Comparison of ENCODE assay signal across 11 mouse cellular contexts in the genomic region with DNA sequence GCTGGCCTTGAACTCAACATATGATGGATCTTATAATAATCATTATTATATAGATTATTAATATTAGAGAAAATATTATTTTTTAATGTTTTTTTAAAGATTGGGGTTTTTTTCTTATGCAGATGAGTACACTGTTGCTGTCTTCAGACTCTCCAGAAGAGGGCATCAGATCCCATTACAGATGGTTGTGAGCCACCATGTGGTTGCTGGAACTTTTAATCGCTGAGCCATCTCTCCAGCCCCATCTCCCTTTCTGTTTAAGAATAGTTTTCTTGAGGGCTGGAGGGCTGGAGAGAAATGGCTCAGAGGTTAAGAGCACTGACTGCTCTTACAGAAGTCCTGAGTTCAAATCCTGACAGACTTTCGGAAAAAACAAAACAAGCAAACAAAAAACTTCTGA. TPM values are rescaled to one million over a fixed set of nuclear protein-coding genes. Genes with fewer than 3 reads are reported as not detected.
DNase-seq lines count a peak whose midpoint lies in the region; ATAC-seq and TF ChIP-seq lines count a peak whose summit lies in the region.
"Had no signal": no experiment of that assay in that cellular context is flagged by ENCODE, and none has a peak within 500 bp of the region (broad histone marks: within the 10 kb centered on the region; RNA-seq: fewer than 3 reads in every experiment).

No protein-coding gene starts in this region.

- TF ChIP-seq POLR2A in kidney, adult 2 months (IDR thresholded peaks at IDR 0.05; ENCODE audit: low read depth, low read length) = no peak

- intact Hi-C loops in heart, postnatal 36 days (cut with DNase I) = loop anchor here (1.0 kb wide), 2 partner anchors 53 to 58 kb away; no protein-coding TSS in a partner anchor

- peaks cover 7% of the 10 kb centered on the region; the same call in 1 of the 2 replicates for H3K4me1 ChIP-seq in kidney, adult 2 months (ENCODE audit: control insufficient read depth, insufficient read depth, low read length)
- H3K4me1 ChIP-seq in liver, postnatal 0 days (ENCODE audit: insufficient read depth) = peaks cover 44% of the 10 kb centered on the region
- H3K4me1 ChIP-seq in neural tube, embryonic 15.5 days = 0 out of 2 replicates have a peak, but pooled peaks cover 2% of the 10 kb centered on the region
- H3K4me1 ChIP-seq: limb, embryonic 13.5 days had no signal

- no peaks in the 10 kb centered on the region for H3K27me3 ChIP-seq in kidney, adult 2 months (replicated peaks; ENCODE audit: control insufficient read depth, insufficient read depth, low read length)
- H3K27me3 ChIP-seq in liver, postnatal 0 days (ENCODE audit: insufficient read depth, low read length) = no peaks in the 10 kb centered on the region
- H3K27me3 ChIP-seq in neural tube, embryonic 15.5 days (replicated peaks) = no peaks in the 10 kb centered on the region
- H3K27me3 ChIP-seq: limb, embryonic 13.5 days had no signal

- H3K4me3 ChIP-seq in kidney, adult 2 months (ENCODE audit: insufficient read depth, low read depth, low read length) = no peak overlapping the region
- H3K4me3 ChIP-seq in liver, postnatal 0 days (ENCODE audit: low read depth, low read length) = no peak overlapping the region
- H3K4me3 ChIP-seq in neural tube, embryonic 15.5 days (replicated peaks) = no peak overlapping the region
- H3K4me3 ChIP-seq: limb, embryonic 13.5 days had no signal

- no peak overlapping the region for H3K27ac ChIP-seq in kidney, adult 2 months (ENCODE audit: insufficient read depth, low read depth, low read length)
- H3K27ac ChIP-seq in liver, postnatal 0 days (ENCODE audit: low read depth) = 0 out of 2 replicates have a peak overlapping the region, but pooled peaks have one; percentile 45
- no peak overlapping the region for H3K27ac ChIP-seq in neural tube, embryonic 15.5 days (replicated peaks)
- H3K27ac ChIP-seq: hindbrain, embryonic 14.5 days; limb, embryonic 13.5 days had no signal

- no peaks in the 10 kb centered on the region for H3K36me3 ChIP-seq in kidney, adult 2 months (ENCODE audit: control insufficient read depth, insufficient read depth, low read length)
- H3K36me3 ChIP-seq in liver, postnatal 0 days (replicated peaks; ENCODE audit: insufficient read depth, low read length) = no peaks in the 10 kb centered on the region
- H3K36me3 ChIP-seq in neural tube, embryonic 15.5 days = no peaks in the 10 kb centered on the region
- H3K36me3 ChIP-seq: limb, embryonic 13.5 days had no signal

- H3K9ac ChIP-seq in liver, postnatal 0 days (replicated peaks) = no peak overlapping the region
- H3K9ac ChIP-seq in neural tube, embryonic 15.5 days (replicated peaks) = no peak overlapping the region
- H3K9ac ChIP-seq: hindbrain, embryonic 14.5 days; limb, embryonic 13.5 days had no signal

- TF ChIP-seq CTCF in kidney, adult 2 months (conservative IDR thresholded peaks at IDR 0.05; ENCODE audit: insufficient read depth, insufficient read length, low read depth, low read length) = peak; percentile 48
- peak; percentile 76 for TF ChIP-seq CTCF in liver, postnatal 0 days (IDR thresholded peaks at IDR 0.05; ENCODE audit: low read depth)

- TF ChIP-seq EP300 in liver, postnatal 0 days (IDR thresholded peaks at IDR 0.05; ENCODE audit: low read depth) = no peak

- 44% methylated on average over 2 of the region's 2 CpGs for WGBS in kidney, adult 2 months
- 45% methylated on average over 2 of the region's 2 CpGs for WGBS in liver, postnatal 0 days (ENCODE audit: insufficient replicate concordance)
- WGBS in neural tube, embryonic 15.5 days = 41% methylated on average over 2 of the region's 2 CpGs

- peak; percentile 63 for DNase-seq in kidney, adult 2 months
- DNase-seq in kidney, postnatal 4 days = no peak
- DNase-seq in A20 (ENCODE audit: low read depth, low spot score) (peak; percentile 66), ES-CJ7 (ENCODE audit: low read depth, low spot score) (peak; percentile 71)
- DNase-seq in liver, postnatal 0 days = no peak
- DNase-seq in layer of hippocampus, adult 9-11 months = no peak
- no peak for DNase-seq in heart, postnatal 36 days

- H3K4me2 ChIP-seq in liver, postnatal 0 days (ENCODE audit: low read depth, low read length) = no peak overlapping the region
- H3K4me2 ChIP-seq in neural tube, embryonic 15.5 days = no peak overlapping the region
- H3K4me2 ChIP-seq: hindbrain, embryonic 14.5 days; limb, embryonic 13.5 days had no signal

- H3K9me3 ChIP-seq in liver, postnatal 0 days (ENCODE audit: low read length) = no peaks in the 10 kb centered on the region
- no peaks in the 10 kb centered on the region for H3K9me3 ChIP-seq in neural tube, embryonic 15.5 days (replicated peaks)
- H3K9me3 ChIP-seq: limb, embryonic 13.5 days had no signal

- no peak for ATAC-seq in liver, postnatal 0 days
- no peak for ATAC-seq in neural tube, embryonic 15.5 days (ENCODE audit: low FRiP score)

RNA-seq across cellular contexts. Expression of gene Oaz1, which starts 4.5 kb away (rescaled TPM):
- 1,045 and 1,074 TPM in 2 replicates for polyA plus RNA-seq in kidney, adult 2 months (2012; rRNA removed)
- polyA plus RNA-seq in liver, postnatal 0 days (2015; fragmentation: Nextera tagmentation; extraction: Ambion mirVana) = 1,017 and 1,029 TPM in 2 replicates
- 1,221 and 1,325 TPM in 2 replicates for polyA plus RNA-seq in neural tube, embryonic 15.5 days (2015; fragmentation: Nextera tagmentation; extraction: Ambion mirVana)
- 100 to 1,000 TPM; 850 to 884 TPM for total RNA-seq in heart, postnatal 36 days (2021)

RNA-seq across cellular contexts. Expression of gene Jsrp1, which starts 8.7 kb away (rescaled TPM):
- polyA plus RNA-seq in kidney, adult 2 months (2012; rRNA removed) = 0.20 and 3.2 TPM in 2 replicates
- polyA plus RNA-seq in liver, postnatal 0 days (2015; fragmentation: Nextera tagmentation; extraction: Ambion mirVana) = 1.6 TPM in 1 of 2 replicates, not detected in the other
- 1.2 and 2.5 TPM in 2 replicates for polyA plus RNA-seq in neural tube, embryonic 15.5 days (2015; fragmentation: Nextera tagmentation; extraction: Ambion mirVana)
- total RNA-seq in heart, postnatal 36 days (2021) = under 1 TPM in 1 of 2 experiments, not detected in 1; 0.46 TPM

RNA-seq across cellular contexts. Expression of gene Amh, which starts 16.9 kb away (rescaled TPM):
- 0.17 and 0.23 TPM in 2 replicates for polyA plus RNA-seq in kidney, adult 2 months (2012; rRNA removed)
- polyA plus RNA-seq in liver, postnatal 0 days (2015; fragmentation: Nextera tagmentation; extraction: Ambion mirVana) = 0.06 TPM in 1 of 2 replicates, not detected in the other
- polyA plus RNA-seq in neural tube, embryonic 15.5 days (2015; fragmentation: Nextera tagmentation; extraction: Ambion mirVana) = not detected in 2 replicates
- under 1 TPM; 0.22 to 0.53 TPM for total RNA-seq in heart, postnatal 36 days (2021)
- polyA plus RNA-seq: hindbrain, embryonic 14.5 days; limb, embryonic 13.5 days; neural tube, embryonic 11.5 days had no signal

RNA-seq across cellular contexts. Expression of gene Lingo3, which starts 21.8 kb away (rescaled TPM):
- 0.03 and 0.09 TPM in 2 replicates for polyA plus RNA-seq in kidney, adult 2 months (2012; rRNA removed)
- polyA plus RNA-seq in liver, postnatal 0 days (2015; fragmentation: Nextera tagmentation; extraction: Ambion mirVana) = not detected in 2 replicates
- polyA plus RNA-seq in neural tube, embryonic 15.5 days (2015; fragmentation: Nextera tagmentation; extraction: Ambion mirVana) = 14.6 and 18.6 TPM in 2 replicates
- 1 to 10 TPM; 6.4 to 8.9 TPM for total RNA-seq in heart, postnatal 36 days (2021)

RNA-seq across cellular contexts. Expression of gene Plekhj1, which starts 23.6 kb away (rescaled TPM):
- 36.9 and 39.3 TPM in 2 replicates for polyA plus RNA-seq in kidney, adult 2 months (2012; rRNA removed)
- polyA plus RNA-seq in liver, postnatal 0 days (2015; fragmentation: Nextera tagmentation; extraction: Ambion mirVana) = 42.0 and 43.7 TPM in 2 replicates
- polyA plus RNA-seq in neural tube, embryonic 15.5 days (2015; fragmentation: Nextera tagmentation; extraction: Ambion mirVana) = 135 and 146 TPM in 2 replicates
- total RNA-seq in heart, postnatal 36 days (2021) = 10 to 100 TPM; 29.3 to 31.3 TPM

Comparison
In these comparisons a context has a peak if more than half of its experiments do, and no peak if none do; other contexts are left out.
1. DNase-seq: peak in kidney, adult 2 months (single experiment), A20 (single experiment) and ES-CJ7 (single experiment); none in kidney, postnatal 4 days (0 of 2), liver, postnatal 0 days (single experiment), layer of hippocampus, adult 9-11 months (single experiment) and heart, postnatal 36 days (0 of 2).